Mouse (Mus musculus) layer of hippocampus, adult 6 months (tissue): ENCODE measurements around the gene Olfr1487. TPM values are rescaled to one million over a fixed set of nuclear protein-coding genes. Genes with fewer than 3 reads are reported as not detected.

ENCODE experiments used
- long read RNA-seq, 2 experiments: library from polyadenylated mRNA; unstranded; transcript quantifications; one replicate each; pipeline ENCODE4 v2.0.0; 2019 to 2020
- microRNA-seq: library from miRNA; unstranded; fragments of <30 nt; microRNA quantifications from one replicate; pipeline ENCODE4 v1.2.0, GENCODE M21; 2020
- polyA plus RNA-seq: library from polyadenylated mRNA; unstranded; fragments of <200 nt; fragmentation: Nextera tagmentation; gene quantifications from 2 replicates; pipeline ENCODE4 v1.2.3, GENCODE M21; 2021

The Olfr1487 gene
- not detected in 2 replicates for polyA plus RNA-seq
- long read RNA-seq, experiment 1 = 0 reads
- long read RNA-seq, experiment 2 = 0 reads

DNA sequence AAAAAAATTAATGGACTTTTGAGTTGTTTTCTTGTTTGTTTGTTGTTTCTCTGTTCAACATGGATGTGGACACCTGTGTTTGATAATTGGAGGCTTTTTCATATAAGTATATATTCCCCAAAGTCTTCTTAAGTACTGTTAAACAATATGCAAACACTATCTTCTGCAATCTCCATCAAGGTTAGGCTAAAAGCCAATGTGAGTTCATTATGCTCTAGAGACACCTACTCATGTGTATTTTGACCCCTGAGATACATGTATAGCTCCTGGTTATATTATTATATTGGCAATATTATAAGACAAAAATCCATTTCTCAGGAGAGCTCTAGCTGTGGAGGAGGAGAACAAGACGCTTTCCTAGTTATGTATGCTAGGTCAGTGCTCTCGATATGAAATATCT lies at the start of gene Olfr1487:
Gene Olfr1487, plus strand, starts transcription at position 301 of the 400 bp plus-strand sequence.

DNA sequence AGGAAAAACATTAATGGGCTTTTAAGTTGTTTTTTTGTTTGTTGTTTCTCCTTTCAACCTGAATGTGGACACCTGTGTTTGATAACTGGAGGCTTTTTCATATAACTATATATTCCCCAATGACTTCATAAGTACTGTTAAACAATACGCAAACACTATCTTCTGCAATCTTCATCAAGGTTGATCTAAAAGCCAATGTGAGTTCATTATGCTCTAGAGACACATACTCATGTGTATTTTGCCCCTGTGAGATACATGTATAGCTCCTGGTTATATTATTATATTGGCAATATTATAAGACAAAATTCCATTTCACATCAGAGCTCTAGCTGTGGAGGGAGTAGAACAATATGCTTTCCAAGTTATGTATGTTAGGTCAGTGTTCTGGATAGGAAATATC lies 34.0 kb upstream of the Olfr1487 start, which contains the start of gene Olfr1484:
Gene Olfr1484, plus strand, starts transcription at position 301 of the 400 bp plus-strand sequence.

DNA sequence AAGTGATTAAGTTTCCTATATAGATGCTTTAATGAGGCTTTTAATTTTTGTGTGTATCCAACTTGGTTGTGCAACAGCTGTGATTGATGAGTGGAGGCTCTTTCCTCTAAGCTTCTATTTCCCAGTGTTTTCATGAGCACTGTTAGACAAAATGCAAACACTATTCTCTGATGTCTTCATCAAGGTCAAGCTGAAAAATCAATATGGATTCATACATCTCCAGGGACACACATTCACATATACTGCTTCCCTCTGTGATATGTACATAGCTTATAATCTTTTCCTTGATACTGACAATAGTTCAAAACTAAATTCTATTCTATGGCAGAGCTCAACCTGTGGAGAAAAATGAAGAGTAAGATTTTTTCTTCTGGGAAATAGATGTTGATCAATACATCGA lies 14.1 kb downstream of the Olfr1487 start, which contains the start of gene Olfr1489:
Gene Olfr1489, plus strand, starts transcription at position 301 of the 400 bp plus-strand sequence.

DNA sequence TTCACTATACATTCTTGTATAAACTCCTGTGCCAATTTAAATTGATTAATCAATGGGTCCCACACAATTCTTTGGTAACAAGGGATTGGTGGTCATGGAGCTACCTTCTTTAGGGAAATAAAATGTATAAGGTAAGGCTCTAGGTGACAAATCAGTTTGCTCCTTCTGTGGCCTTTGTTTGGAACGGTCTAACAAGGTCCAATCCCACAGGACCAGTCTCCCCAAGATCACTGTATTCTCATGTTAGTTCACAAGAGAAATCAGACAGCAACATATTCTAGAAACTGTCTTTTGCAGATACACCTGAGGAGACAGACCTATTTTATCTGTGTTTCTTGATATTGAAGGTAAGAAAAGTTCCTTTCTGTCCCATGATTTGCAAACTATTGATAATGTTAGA lies 33.6 kb downstream of the Olfr1487 start, which contains the start of gene Olfr1490:
Gene Olfr1490, plus strand, starts transcription at position 301 of the 400 bp plus-strand sequence.

Small RNA genes within 50 kb of the gene (microRNA-seq; reads per million reads assigned to microRNA genes)
- not detected for gene Gm22323
- gene Gm23931 = not detected

Other genes with a start within 250 kb of the Olfr1487 start
- not detected in 2 replicates for gene Olfr1469, start 209.5 kb upstream of the Olfr1487 start, polyA plus RNA-seq
- not detected in 2 replicates for gene Olfr1471, start 174.0 kb upstream of the Olfr1487 start, polyA plus RNA-seq
- not detected in 2 replicates for gene Olfr1472, start 161.3 kb upstream of the Olfr1487 start, polyA plus RNA-seq
- not detected in 2 replicates for gene Olfr1474, start 147.8 kb upstream of the Olfr1487 start, polyA plus RNA-seq
- gene Olfr1475, start 137.2 kb upstream of the Olfr1487 start, polyA plus RNA-seq = not detected in 2 replicates
- gene Olfr1477, start 116.8 kb upstream of the Olfr1487 start, polyA plus RNA-seq = not detected in 2 replicates
- gene Olfr1480, start 89.5 kb upstream of the Olfr1487 start, polyA plus RNA-seq = not detected in 2 replicates
- gene Olfr1484, start 33.9 kb upstream of the Olfr1487 start, polyA plus RNA-seq = not detected in 2 replicates
- gene Olfr1489, start 14.2 kb downstream of the Olfr1487 start, polyA plus RNA-seq = not detected in 2 replicates
- not detected in 2 replicates for gene Olfr1490, start 33.7 kb downstream of the Olfr1487 start, polyA plus RNA-seq
- not detected in 2 replicates for gene Olfr1491, start 79.9 kb downstream of the Olfr1487 start, polyA plus RNA-seq
- not detected in 2 replicates for gene Olfr1493-ps1, start 105.9 kb downstream of the Olfr1487 start, polyA plus RNA-seq
- not detected in 2 replicates for gene Olfr1494, start 122.4 kb downstream of the Olfr1487 start, polyA plus RNA-seq
- not detected in 2 replicates for gene Olfr1495, start 147.2 kb downstream of the Olfr1487 start, polyA plus RNA-seq
- not detected in 2 replicates for gene Olfr1496, start 160.5 kb downstream of the Olfr1487 start, polyA plus RNA-seq
- not detected in 2 replicates for gene Olfr1497, start 180.8 kb downstream of the Olfr1487 start, polyA plus RNA-seq
- not detected in 2 replicates for gene Olfr1499, start 202.1 kb downstream of the Olfr1487 start, polyA plus RNA-seq
- gene Olfr1500, start 213.1 kb downstream of the Olfr1487 start, polyA plus RNA-seq = not detected in 2 replicates
- not detected in 2 replicates for gene Olfr1501, start 233.3 kb downstream of the Olfr1487 start, polyA plus RNA-seq
- gene Olfr1502, start 244.4 kb downstream of the Olfr1487 start, polyA plus RNA-seq = not detected in 2 replicates